Mouse (Mus musculus) stomach, postnatal 0 days (tissue): ENCODE data around the gene Wnt9b. TPM values are rescaled to one million over a fixed set of nuclear protein-coding genes. Genes with fewer than 3 reads are reported as not detected.

Source experiments
- ATAC-seq: fragments of 200-750 bp; cut with Nextera tagmentation; 2 replicates; pipeline ENCODE4 v1.8.0; 2017; ENCODE audit not compliant: low FRiP score, low TSS enrichment
- DNase-seq: peaks from one replicate; pipeline ENCODE4 v3.0.0-alpha.2; 2016; ENCODE audit warnings: low spot score
- H3K27ac ChIP-seq: fragments of 300-500 bp; sonication (generic); replicated peaks from 2 replicates; pipeline ENCODE4 v1.5.1; 2014; ENCODE audit warnings: mild to moderate bottlenecking, control low read depth
- H3K27me3 ChIP-seq: fragments of 300-500 bp; sonication (generic); 2 replicates; pipeline ENCODE4 v1.6.1; 2014; ENCODE audit warnings: low read length; ENCODE audit not compliant: control insufficient read depth, insufficient read depth
- H3K36me3 ChIP-seq: fragments of 300-500 bp; sonication (generic); 2 replicates; pipeline ENCODE4 v1.6.1; 2014; ENCODE audit warnings: low read length, mixed read lengths; ENCODE audit not compliant: control insufficient read depth, insufficient read depth
- H3K4me1 ChIP-seq: fragments of 300-500 bp; sonication (generic); replicated peaks from 2 replicates; pipeline ENCODE4 v1.6.1; 2014; ENCODE audit warnings: antibody characterized with exemption; ENCODE audit not compliant: control insufficient read depth, insufficient read depth
- H3K4me2 ChIP-seq: fragments of 300-500 bp; sonication (generic); replicated peaks from 2 replicates; pipeline ENCODE4 v1.6.1; 2014; ENCODE audit warnings: low read depth, mild to moderate bottlenecking, control low read depth, moderate library complexity
- H3K4me3 ChIP-seq: fragments of 300-500 bp; sonication (generic); 2 replicates; pipeline ENCODE4 v1.5.1; 2014; ENCODE audit warnings: low read depth, low read length, control low read depth
- H3K9ac ChIP-seq: fragments of 300-500 bp; sonication (generic); 2 replicates; pipeline ENCODE4 v1.6.1; 2014; ENCODE audit warnings: mild to moderate bottlenecking, low read length, control low read depth, mixed read lengths
- H3K9me3 ChIP-seq: fragments of 300-500 bp; sonication (generic); 2 replicates; pipeline ENCODE4 v1.6.1; 2016; ENCODE audit warnings: low read length; ENCODE audit not compliant: control insufficient read depth
- CTCF ChIP-seq: IDR thresholded peaks from 2 replicates; pipeline ENCODE4 v1.5.1; 2016; ENCODE audit warnings: antibody characterized with exemption, low read depth, mild to moderate bottlenecking, moderate library complexity
- EP300 ChIP-seq: optimal IDR thresholded peaks from 2 replicates; pipeline ENCODE3; 2016; ENCODE audit warnings: antibody characterized with exemption
- WGBS: fragments of 180-500 bp; shearing (Covaris S2); extraction: QIAGEN DNeasy Blood & Tissue Kit; methylation state at CpG from one replicate; pipeline ENCODE4 v1.1.7; 2014; 5-methylcytosine and 5-hydroxymethylcytosine counted together
- polyA plus RNA-seq: library from polyadenylated mRNA; unstranded; fragments of >200 nt; fragmentation: Nextera tagmentation; extraction: Ambion mirVana; gene quantifications from 2 replicates; pipeline ENCODE4 v1.2.1, GENCODE M21; 2015

The Wnt9b gene
- polyA plus RNA-seq, 1 experiment from 2014 or later, result not detected

DNA sequence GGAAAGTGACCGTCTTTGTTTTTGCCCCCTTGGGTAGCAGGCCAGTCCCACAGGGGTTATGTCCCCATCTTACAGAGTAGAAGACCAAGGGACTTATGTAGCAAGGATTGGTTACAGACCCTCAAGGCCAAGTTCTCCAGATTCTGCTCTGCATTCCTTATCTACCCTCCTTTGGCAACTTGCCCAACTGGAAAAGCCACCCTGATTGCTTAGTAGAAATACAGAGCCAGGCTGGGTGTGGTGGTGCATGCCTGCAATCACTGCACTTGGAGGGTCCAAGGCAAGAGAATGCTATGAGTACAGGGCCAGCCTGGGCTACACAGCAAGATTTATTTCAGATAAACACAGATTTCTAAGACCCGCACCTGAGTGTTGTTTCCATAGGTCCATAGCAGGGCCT is 15.7 kb downstream of the Wnt9b start:
- Histone ChIP-seq H3K4me2 (no peak overlapping the region), H3K9ac (no peak overlapping the region), H3K27me3 (no peaks in the 10 kb centered on the region), H3K4me3 (no peak overlapping the region), H3K4me1 (no peaks in the 10 kb centered on the region), H3K27ac (no peak overlapping the region), H3K9me3 (no peaks in the 10 kb centered on the region), H3K36me3 (no peaks in the 10 kb centered on the region)
- 82% methylated on average over 2 of the region's 2 CpGs for WGBS
- DNase-seq, result no peak
- no peak for ATAC-seq
- no peak for TF ChIP-seq EP300
- TF ChIP-seq CTCF, result no peak

- DNase-seq, result no peak
- TF ChIP-seq CTCF (no peak), EP300 (no peak)
- no peak overlapping the region for H3K4me3 ChIP-seq
- H3K27me3 ChIP-seq, result no peaks in the 10 kb centered on the region
- 79% methylated on average over 4 of the region's 4 CpGs for WGBS
- ATAC-seq, result no peak
- no peak overlapping the region for H3K9ac ChIP-seq
- H3K9me3 ChIP-seq, result no peaks in the 10 kb centered on the region
- no peaks in the 10 kb centered on the region for H3K36me3 ChIP-seq
- H3K4me2 ChIP-seq, result no peak overlapping the region
- H3K4me1 ChIP-seq, result no peaks in the 10 kb centered on the region
- H3K27ac ChIP-seq, result no peak overlapping the region
Measured at GRCm38 (mm10) chr11:103733069-103733468, 16.6 kb downstream of the Wnt9b start.

- Histone ChIP-seq H3K4me3 (no peak overlapping the region), H3K27ac (no peak overlapping the region), H3K36me3 (no peaks in the 10 kb centered on the region), H3K27me3 (no peaks in the 10 kb centered on the region), H3K4me2 (no peak overlapping the region), H3K9me3 (no peaks in the 10 kb centered on the region), H3K9ac (no peak overlapping the region), H3K4me1 (no peaks in the 10 kb centered on the region)
- 87% methylated on average over 7 of the region's 7 CpGs for WGBS
- ATAC-seq (no peak), DNase-seq (no peak)
- TF ChIP-seq CTCF (no peak), EP300 (no peak)
Measured at GRCm38 (mm10) chr11:103732306-103732705, 17.3 kb downstream of the Wnt9b start.

GRCm38 (mm10) chr11:103731594-103731993 is 18.0 kb downstream of the Wnt9b start:
- TF ChIP-seq EP300 (no peak), CTCF (no peak)
- Histone ChIP-seq H3K4me2 (no peak overlapping the region), H3K27me3 (no peaks in the 10 kb centered on the region), H3K9me3 (no peaks in the 10 kb centered on the region), H3K9ac (no peak overlapping the region), H3K4me1 (no peaks in the 10 kb centered on the region), H3K27ac (no peak overlapping the region), H3K36me3 (no peaks in the 10 kb centered on the region), H3K4me3 (no peak overlapping the region)
- DNase-seq, result no peak
- WGBS, result 75% methylated on average over 9 of the region's 9 CpGs
- no peak for ATAC-seq

DNA sequence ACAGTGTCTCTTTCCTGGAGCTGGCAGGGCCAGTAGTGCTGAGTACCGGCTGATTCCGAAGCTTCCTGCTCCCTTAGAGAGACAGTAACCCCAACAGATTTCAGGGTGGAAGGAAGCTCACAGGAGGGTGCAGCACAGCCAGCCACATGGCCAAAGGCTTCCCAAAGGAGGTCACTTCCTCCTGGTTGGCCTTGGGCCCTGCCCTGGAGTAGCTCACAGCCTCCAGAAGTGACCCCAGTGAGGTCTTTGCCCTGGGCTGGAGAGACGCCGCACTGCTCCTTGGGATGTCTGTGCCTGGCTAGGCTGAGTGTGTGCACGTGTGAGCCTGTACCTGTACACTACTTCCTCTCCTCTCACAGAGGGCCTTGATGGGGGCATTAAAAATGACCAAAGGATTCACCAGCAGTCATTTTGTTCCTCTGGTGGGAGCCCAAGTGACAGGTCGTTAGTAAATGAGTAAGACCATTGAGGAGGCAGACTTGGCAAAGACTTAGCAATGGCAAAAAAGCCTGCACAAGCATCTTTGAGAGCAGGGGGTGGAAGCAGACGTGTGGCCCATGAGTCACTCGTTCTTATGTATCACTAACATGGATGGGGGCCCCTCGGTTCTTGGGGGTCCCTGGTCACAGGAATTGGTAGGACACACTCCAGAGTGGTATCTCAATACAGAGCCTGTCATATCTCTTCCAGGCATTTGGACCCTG is 20.2 kb downstream of the Wnt9b start:
- ATAC-seq, result no peak
- H3K4me1 ChIP-seq, result no peaks in the 10 kb centered on the region
- DNase-seq, result no peak
- no peaks in the 10 kb centered on the region for H3K27me3 ChIP-seq
- H3K36me3 ChIP-seq, result no peaks in the 10 kb centered on the region
- no peak overlapping the region for H3K4me3 ChIP-seq
- no peak overlapping the region for H3K4me2 ChIP-seq
- WGBS, result 67% methylated on average over 9 of the region's 9 CpGs
- no peak overlapping the region for H3K27ac ChIP-seq
- no peaks in the 10 kb centered on the region for H3K9me3 ChIP-seq
- no peak for TF ChIP-seq EP300
- no peak for TF ChIP-seq CTCF
- H3K9ac ChIP-seq, result no peak overlapping the region

GRCm38 (mm10) chr11:103724331-103724771 is 25.3 kb downstream of the Wnt9b start:
- H3K27ac ChIP-seq, result no peak overlapping the region
- no peaks in the 10 kb centered on the region for H3K4me1 ChIP-seq
- DNase-seq (no peak), ATAC-seq (no peak)
- H3K27me3 ChIP-seq, result no peaks in the 10 kb centered on the region
- H3K9ac ChIP-seq, result no peak overlapping the region
- no peak for TF ChIP-seq CTCF
- no peak for TF ChIP-seq EP300
- no peak overlapping the region for H3K4me3 ChIP-seq
- no peak overlapping the region for H3K4me2 ChIP-seq
- no peaks in the 10 kb centered on the region for H3K36me3 ChIP-seq
- 81% methylated on average over 11 of the region's 11 CpGs for WGBS
- H3K9me3 ChIP-seq, result no peaks in the 10 kb centered on the region
